Mouse (Mus musculus): ENCODE results near the gene Pskh1.

Pskh1 gene

DNA sequence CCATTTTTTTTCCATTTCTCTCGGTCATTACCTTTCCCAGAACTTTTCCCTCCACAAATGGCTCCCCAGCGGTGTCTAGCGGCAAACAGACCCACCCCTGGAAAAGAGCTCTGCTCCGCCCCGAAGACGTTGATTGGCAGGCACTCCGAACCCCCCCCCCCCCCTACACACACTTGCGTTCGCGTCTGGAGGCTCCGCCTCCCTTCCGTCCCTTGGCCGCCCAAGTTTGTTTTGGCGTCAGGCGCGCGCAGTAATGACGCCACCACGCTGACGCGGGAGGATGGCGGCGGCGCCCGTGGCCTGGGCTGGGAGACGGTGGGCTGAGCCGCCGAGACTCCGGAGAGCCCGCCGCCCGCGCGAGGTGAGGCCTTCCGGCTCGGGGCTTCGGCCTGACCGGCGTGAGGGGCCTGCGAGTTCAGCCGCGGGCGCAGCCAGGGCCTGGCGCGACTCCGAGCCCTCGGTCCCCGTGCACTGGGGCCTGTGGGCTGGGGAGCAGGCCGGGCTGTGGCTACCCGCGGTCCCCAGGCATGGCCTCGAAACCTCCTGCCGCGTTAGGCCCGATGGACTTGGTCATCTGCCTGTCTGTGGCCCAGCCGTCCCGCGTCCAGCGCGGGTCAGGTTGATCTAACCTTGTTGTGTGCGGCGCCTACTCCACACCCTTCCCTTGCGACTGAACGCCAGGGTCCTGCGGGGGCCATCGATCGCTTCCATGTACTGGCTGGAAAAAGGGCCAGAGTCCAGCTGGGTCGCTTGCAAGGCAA lies at the start of gene Pskh1:
Pskh1 (plus strand) TSS at position 262 of the 761 bp plus-strand sequence.
- peak; percentile 89 for DNase-seq (ENCODE audit: low read depth)

DNA sequence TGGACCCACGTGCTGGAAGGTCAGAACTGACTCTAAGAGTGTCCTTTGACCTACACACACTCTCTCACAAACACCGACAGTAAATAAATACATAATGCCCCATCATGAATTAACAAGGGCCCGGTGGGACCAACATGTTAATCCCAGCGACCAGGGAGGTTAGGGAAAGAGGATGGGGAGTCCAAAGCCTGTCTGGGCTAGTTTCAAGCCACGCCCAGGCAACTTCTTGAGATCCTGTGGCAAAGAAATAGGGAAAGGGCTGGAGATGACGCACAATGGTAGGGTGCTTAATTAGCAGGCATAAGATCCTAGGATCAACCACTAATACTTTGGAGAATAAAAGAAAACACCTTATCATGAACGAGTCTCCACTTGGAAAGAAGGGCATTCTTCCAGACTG lies 49.6 kb upstream of the Pskh1 start:
- DNase-seq (ENCODE audit: low read depth), result no peak

DNA sequence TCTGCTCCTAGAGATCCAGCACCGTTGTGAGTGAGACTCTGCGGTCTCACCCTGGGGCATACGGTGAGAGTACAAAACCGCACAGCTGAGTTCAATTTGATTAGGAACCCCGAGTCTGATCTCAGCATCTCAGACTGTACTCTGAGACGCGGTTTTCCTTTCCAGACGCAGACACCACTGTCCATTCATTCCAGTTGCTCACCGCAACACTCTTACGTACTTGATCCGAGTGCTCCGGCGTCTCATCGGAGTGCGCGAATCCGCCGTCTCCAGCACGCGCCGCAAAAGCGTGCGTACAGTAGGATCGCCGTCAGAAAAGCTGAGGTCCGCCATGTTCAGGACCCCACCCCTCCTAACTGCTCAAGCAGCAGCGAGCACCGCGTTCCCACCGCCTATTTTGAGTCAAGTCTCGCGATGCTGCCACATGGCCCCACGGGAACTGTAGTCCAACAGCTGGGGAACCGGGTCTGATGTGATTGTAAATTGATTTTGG lies 48.5 kb upstream of the Pskh1 start:
- DNase-seq (ENCODE audit: low read depth), result peak; percentile 90

DNA sequence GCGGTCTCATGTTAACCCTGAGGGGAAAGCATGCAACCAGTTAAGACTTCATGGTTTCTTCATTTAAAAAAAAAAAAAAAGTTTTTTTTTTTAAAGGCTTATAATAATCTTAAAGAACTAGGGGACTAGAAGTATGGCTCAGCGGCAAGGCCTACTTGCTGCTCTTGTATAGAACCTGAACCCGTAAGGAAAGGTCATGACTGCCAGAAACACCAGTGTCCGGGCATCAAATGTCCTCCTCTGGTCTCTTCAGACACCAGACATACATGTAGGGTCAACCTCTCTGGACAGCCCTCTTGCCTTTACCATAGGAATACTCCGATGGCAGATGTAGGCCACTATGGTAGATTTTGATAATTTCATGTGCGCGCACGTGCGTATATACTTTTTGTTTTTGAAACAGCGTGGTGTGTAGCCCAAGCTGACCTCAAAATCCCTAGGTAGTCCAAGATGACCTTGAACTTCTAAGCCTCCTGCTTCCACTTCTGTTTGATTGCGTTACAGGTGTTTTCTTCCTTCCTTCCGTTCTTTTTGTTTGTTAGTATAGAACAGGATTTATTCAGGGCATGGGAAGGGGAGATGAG lies 48.0 kb upstream of the Pskh1 start:
- no peak for DNase-seq (ENCODE audit: low read depth)

DNA sequence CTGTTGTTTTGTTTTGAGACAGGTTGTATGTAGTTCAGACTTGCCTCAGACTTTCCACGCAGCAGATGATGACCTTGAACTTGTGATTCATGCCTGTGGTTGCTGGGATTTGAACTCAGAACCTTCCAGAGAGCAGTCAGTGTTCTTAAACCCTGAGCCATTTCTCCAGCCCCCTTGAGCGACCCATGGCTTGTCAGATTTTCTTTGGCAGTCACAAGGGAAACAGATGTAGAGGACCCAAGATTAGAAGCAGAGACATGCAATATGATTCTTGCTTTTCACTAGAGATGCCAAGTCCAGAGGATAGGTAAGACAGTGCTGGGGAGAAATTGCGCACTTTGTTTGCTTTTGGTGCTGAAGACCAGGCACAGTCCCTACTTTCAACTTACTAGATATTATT lies 47.1 kb upstream of the Pskh1 start, which contains the start of gene Cenpt:
Cenpt (minus strand) TSS at position 101 of the 400 bp plus-strand sequence.
- no peak for DNase-seq (ENCODE audit: low read depth)

DNA sequence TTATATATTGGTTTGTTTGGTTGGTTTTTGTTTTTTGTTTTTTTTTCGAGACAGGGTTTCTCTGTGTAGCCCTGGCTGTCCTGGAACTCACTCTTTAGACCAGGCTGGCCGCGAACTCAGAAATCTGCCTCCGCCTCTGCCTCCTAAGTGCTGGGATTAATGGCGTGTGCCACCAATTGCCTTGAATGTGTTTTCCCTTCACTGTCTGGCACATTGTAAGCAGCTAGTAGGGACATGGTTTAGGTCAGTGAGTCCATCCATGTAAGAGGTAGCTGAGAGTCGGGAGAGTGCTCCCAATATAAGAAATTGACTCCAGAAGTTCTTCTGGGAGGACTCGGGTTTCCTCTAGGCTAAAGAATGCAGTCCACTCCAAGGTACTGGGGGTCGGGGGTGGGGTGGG lies 45.9 kb upstream of the Pskh1 start:
- no peak for DNase-seq (ENCODE audit: low read depth)

DNA sequence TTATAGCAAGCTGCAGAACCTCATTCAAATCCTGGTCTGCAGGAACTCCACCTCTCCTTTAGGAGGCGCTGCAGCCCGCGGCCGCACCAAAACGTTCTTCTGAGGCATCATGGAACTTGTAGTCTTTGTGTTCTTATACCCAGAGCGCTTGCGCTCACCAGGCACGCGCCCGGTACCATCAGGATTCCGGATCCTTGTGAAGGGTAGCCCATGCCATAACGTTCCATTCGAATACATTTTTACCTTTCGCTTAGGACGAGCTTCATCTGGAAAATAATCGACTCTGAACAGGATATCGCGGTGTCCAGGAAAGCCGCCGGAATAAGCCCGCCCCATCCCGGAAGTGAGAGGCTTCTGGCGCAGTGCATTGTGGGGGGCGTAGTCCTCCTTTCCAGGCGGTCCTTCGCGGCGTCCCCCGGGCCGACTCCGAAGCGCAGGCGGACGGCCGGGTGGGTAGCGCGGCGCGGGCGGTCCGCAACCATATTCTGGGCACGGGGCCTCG lies 45.5 kb upstream of the Pskh1 start, which contains the start of gene Thap11:
Thap11 (plus strand) TSS at position 418 of the 502 bp plus-strand sequence.
- DNase-seq (ENCODE audit: low read depth), result peak; percentile 87

DNA sequence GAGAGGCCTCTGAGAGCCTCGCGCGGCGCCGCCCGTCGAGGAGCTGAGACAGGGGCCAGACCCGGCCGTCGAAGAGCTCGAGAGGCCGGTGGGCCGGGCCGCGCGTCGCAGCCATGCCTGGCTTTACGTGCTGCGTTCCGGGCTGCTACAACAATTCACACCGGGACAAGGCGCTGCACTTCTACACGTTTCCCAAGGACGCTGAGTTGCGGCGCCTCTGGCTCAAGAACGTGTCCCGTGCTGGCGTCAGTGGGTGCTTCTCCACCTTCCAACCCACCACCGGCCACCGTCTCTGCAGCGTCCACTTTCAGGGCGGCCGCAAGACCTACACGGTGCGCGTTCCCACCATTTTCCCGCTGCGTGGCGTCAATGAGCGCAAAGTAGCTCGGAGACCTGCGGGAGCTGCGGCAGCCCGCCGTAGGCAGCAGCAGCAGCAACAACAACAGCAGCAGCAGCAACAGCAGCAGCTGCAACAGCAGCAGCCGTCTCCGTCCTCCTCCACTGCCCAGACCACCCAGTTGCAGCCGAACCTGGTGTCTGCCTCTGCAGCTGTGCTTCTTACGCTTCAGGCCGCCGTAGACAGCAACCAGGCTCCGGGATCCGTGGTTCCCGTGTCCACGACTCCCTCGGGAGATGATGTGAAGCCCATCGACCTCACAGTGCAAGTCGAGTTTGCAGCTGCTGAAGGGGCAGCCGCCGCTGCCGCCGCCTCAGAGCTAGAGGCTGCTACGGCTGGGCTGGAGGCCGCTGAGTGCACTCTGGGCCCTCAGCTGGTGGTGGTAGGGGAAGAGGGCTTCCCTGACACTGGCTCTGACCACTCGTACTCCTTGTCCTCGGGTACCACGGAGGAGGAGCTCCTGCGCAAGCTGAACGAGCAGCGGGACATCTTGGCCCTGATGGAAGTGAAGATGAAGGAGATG lies 44.7 kb upstream of the Pskh1 start:
- DNase-seq (ENCODE audit: low read depth), result no peak

DNA sequence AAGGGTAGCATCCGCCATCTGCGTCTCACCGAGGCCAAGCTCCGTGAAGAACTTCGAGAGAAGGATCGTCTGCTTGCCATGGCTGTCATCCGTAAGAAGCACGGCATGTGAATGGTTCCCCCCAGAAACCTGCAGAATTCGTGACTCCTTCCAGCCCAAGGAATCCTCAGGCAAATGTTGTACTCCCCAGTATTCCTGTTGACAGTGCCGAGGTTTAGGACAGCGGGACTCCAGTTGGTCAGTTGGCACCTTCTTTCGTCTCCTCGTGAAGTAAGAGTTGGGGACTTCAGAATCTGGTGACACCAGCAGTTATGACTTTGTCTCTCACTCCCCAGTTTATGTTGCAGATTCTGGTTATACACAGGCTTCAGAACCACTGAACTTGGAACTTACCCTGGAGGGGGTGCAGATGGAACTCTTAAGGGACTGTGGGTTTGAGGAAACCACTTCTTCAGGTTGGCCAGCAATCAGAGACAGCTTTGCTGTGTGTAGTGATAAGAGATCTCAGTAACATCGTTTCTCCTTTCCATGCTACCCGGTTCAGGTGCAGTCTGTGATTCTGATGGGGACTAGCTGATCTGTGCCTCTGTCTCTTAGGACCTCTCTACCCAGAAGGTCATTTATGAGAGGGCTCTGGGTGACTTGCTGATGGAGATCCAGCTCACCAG lies 43.9 kb upstream of the Pskh1 start:
- DNase-seq (ENCODE audit: low read depth), result no peak

DNA sequence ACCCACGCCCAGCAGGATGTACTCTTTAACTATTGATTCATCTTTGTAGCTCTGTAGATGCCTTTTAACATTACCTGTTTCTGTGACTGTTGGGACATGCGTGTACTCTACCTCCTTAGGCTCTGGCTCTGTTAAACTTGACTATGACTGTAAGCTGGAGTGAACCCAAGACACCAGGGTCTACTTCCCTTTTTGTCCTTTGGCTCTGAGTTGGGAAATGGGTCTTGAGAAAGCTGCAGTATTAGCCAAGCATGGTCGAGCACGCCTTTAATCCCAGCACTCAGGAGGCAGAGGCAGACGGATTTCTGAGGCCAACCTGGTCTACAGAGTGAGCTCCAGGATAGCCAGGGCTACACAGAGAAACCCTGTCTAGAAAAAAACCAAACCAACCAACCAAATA lies 41.7 kb upstream of the Pskh1 start:
- DNase-seq (ENCODE audit: low read depth), result no peak

DNA sequence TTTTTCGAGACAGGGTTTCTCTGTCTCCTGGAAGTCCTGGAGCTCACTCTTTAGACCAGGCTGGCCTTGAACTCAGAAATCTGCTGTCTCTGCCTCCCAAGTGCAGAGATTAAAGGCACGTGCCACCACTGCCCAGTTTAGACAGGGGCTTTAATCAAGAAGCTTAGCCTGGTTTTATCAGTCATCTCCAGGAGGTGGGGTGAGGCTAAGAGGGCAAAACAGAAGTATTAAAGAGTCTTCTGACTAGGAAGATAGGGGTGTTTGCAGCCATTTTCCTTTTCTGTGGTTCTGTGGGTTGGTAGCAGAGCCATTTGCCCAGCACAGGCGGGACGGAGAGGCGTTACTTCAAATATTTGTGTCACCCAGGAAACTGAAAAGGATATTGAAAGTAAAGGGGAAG lies 40.9 kb upstream of the Pskh1 start:
- DNase-seq (ENCODE audit: low read depth), result no peak

DNA sequence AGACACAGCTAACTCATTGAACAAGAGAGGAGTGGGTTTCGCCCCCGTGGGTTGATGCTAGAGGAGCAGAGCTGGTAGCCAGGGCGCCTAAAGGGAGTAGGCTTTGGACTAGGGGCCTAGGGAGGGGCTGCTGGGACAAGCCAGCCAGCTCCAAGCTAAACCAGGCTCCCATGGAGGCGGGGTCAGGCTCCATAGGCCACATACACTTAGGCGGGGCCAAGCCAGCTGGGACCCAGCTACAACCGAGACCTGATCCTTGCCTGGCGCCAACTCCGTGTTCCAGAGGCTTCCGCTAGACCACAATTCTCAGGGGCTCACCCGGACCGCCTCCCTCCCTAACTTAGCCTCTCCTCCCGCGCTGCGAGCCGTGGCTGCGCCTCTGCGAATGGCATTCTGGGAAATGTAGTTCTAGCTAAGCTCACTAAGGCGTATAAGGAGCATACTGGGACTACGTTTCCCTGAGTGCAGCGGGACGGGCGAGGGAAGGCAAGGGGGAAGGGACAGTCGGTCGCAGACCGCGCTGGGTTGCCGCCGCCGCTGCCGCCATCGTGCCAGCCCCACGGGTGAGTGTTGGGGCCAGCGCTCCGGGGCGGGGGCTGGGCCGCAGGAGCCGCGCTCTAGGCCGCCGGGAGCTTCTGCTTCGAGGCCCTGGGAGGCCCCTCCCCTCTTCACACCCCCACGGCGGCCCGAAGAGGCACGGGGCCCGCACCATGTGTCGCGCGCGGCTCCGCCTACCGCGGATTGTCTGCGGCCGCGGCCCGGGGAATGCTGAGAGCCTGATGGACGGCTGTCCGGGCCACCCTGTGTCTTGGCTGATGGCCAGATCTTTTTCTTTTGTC lies 39.9 kb upstream of the Pskh1 start, which contains the start of gene Nutf2:
Nutf2 (plus strand) TSS at position 438 of the 839 bp plus-strand sequence.
- peak; percentile 92 for DNase-seq (ENCODE audit: low read depth)

DNA sequence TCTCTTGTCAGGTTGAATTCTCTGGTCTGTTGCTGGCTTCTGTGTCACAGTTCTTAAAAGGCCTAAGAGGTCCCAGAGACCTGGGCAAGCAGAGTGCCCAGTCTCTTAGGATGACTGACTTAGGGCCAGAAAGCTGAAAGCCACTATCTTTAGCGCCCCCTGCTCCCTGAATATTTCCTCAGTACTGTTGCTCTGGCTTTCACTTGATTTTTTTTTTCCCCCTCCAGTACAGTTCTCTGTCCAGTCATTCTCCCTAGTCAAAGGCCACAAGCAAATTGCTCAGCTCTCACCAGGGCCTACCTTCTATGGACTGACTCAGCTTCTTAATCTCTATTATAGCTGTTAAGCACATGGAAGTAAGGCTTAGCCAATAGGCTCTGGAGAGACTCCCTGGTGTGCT lies 38.3 kb upstream of the Pskh1 start:
- DNase-seq (ENCODE audit: low read depth), result no peak

DNA sequence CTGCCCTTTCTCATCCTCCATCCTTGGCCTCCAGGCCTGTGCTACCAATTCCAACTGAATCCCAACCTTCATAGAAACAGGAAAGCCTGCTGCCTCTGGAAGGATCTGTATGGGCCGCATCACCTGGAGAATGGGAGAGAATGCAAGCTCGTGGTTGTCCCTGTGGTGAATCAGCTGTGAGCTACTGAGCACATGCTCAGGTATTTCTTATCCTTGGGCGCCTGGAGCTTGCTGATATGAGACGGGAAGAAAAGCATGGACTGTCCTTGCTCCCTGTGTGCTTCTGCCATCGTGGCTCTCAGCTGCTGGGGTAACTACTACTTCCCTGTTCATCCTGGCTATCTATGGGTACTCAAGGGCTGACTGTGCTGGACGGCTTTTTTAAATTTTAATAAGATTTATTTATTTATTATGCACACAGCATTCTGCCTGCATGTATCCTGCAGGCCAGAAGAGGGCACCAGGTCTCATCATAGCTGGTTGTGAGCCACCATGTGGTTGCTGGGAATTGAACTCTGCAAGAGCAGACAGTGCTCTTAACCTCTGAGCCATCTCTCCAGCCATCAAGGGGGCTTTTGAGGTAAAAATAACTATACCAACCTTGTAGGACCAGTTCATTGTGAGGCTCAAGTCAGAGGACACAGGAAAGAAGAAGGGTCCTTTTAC lies 33.7 kb upstream of the Pskh1 start:
- no peak for DNase-seq (ENCODE audit: low read depth)

DNA sequence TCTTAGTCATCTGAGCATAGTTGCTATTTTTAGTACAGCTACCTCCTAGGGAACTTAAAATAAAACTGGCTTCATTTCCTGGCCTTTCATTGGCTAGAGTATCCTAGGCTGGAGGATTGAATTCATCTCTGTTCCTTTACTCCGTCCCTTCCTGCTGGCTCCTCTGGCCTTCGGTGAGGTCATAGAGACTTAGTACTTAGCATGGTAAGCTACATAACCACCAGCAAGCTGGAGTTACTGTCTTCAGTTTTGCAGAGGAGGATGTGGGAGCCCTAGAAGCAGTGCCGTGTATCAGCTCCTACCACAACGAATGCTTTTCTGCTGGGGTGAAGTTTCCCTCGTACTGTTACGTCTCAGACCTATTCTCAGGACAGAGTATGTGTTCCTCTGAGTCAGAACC lies 25.9 kb upstream of the Pskh1 start:
- no peak for DNase-seq (ENCODE audit: low read depth)

DNA sequence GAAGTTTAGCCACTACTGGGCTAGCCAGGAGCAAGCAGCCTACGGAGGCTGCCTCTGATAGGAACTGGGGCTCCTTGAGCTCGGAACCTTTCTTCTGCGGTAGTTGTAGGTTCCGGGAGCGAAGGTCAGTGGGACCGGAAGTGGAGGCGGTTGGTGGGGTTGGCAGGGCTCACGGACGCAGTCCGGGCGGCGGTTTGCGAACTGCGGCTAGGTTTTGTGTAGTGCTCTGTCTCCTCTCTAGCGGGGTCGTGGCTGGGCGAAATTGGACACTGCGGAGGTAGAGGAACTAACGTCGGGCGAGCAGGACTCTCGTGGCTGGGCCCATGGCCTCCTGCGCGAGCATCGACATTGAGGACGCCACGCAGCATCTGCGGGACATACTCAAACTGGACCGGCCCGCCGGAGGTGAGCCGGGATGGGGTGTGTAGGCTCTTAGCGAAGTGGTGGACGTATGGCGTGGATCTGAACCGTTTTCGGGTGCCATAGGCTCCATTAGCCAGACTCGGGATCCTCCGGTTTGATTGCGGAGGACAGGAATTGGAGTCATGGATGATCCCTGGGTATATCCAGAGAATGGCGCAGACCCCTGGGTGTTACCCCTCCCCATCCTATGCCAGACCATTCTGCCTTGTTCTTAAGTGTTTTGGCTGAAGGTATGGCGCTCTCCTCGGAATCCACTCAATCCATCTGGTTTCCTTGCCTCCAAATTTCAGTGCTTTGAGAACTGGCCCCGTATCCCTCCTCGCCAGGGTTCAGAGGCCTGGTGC lies 19.3 kb upstream of the Pskh1 start, which contains the start of gene Edc4:
Edc4 (plus strand) TSS at position 128 of the 767 bp plus-strand sequence.
- DNase-seq (ENCODE audit: low read depth), result peak; percentile 91

DNA sequence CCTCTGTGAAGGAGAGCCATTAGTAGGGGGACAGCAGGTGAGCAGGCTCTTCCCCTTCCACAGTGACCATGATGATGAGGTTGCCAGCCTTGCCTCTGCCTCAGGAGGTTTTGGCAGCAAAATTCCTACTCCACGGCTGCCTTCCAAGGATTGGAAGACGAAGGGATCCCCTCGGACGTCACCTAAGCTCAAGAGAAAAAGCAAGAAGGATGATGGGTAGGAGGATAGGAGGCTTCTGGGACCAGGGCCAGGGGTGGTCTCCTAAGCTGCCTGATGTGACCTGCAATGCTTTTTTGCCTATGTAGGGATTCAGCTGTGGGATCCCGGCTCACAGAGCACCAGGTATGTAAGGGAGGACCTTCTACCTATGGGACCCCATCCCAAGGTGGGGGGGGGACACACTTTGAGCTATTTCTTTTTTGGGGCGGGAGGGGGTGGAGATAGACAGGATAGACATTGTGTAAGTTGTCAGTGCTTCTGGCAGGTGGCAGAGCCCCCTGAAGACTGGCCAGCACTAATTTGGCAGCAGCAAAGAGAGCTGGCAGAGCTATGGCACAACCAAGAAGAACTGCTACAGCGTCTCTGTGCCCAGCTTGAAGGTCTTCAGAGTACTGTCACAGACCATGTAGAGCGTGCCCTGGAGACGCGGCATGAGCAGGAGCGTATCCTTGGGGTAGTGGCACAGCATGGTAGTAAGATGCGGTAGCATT lies 10.3 kb upstream of the Pskh1 start:
- no peak for DNase-seq (ENCODE audit: low read depth)

DNA sequence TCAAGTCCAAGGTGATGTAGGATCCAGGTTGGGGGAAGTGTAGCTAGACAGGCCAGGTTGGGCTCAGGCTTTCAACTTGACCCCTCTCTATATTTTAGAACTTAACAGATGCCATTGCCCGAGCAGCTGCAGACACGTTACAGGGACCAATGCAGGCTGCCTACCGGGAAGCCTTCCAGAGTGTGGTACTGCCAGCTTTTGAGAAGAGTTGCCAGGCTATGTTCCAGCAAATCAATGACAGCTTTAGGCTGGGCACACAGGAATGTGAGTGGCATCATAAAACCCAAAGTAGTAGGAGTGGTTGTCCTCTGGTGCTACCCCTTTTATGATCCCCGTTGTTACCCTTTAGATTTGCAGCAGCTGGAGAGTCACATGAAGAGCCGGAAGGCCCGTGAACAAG lies 9.4 kb upstream of the Pskh1 start:
- no peak for DNase-seq (ENCODE audit: low read depth)

DNA sequence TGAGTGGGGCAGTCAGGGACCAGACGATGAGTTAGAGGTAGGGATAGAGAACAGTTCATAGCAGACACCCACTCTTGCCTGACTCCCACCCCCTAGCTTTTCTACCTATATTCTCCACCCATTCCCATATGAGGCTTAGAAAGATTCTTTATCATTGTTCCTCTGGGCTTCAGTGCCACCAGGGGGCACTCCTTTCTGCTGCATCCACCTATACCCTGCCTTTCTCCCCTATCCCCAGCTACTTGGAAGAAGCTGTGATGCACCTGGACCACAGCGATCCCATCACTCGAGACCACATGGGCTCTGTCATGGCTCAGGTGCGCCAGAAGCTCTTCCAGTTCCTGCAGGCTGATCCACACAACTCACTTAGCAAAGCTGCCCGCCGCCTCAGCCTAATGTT lies 7.8 kb upstream of the Pskh1 start:
- no peak for DNase-seq (ENCODE audit: low read depth)

Data from c-Kit-positive CD71-negative TER-119-negative erythroid progenitor cells, embryonic 14.5 days (primary cell).